Mouse (Mus musculus): Measurements from ENCODE around the gene Oas3.

DNA sequence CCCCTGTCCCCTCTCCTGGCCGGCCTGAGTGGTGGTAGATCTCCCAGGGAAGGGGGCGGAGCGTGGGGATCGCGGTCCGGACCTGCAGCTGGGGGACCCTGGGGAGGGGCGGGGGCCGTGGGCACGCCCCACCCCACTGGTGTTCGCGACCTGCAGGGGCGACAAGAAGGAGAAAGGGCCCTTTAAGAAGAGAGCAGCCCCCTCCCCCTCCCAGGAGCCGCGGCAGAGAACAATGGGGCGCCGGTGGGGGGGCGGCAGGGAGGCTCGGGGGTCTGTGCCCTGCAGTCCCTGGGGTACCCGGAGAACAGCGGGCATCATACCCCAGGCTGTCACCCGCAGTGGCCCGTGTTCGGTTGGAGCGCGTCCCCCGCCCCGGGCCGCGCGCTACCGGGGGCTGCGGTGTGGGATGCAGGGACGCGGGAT lies 66.6 kb downstream of the Oas3 start:
- no peak for TF ChIP-seq CTCF (IDR thresholded peaks at IDR 0.05; ENCODE audit: low read depth, low read length)
- no peak for TF ChIP-seq EP300 (IDR thresholded peaks at IDR 0.05; ENCODE audit: insufficient read depth, low read depth, low read length)
- no peak for TF ChIP-seq POLR2A (IDR thresholded peaks at IDR 0.05; ENCODE audit: insufficient read depth, low read length)
